Mouse (Mus musculus) limb, embryonic 11.5 days (tissue): ENCODE data around the gene 2900026A02Rik. TPM values are rescaled to one million over a fixed set of nuclear protein-coding genes. Genes with fewer than 3 reads are reported as not detected.
A peak's percentile ranks its signal among the peaks of the same experiment; 100 is the strongest.

Experiments
- ATAC-seq: fragments of 200-750 bp; cut with Nextera tagmentation; 2 replicates; pipeline ENCODE4 v1.8.0; 2017; ENCODE audit warnings: low read depth; ENCODE audit not compliant: insufficient number of reproducible peaks, low FRiP score, low TSS enrichment
- DNase-seq: peaks from one replicate; pipeline ENCODE4 v3.0.0-alpha.2; 2015; ENCODE audit warnings: low spot score
- H3K27ac ChIP-seq: fragments of 300-500 bp; sonication (generic); replicated peaks from 2 replicates; pipeline ENCODE4 v1.5.1; 2014; ENCODE audit warnings: low read depth, mild to moderate bottlenecking, low read length
- H3K27me3 ChIP-seq: fragments of 300-500 bp; sonication (generic); 2 replicates; pipeline ENCODE4 v1.6.1; 2014; ENCODE audit warnings: mild to moderate bottlenecking, low read length, mixed read lengths; ENCODE audit not compliant: control insufficient read depth, insufficient read depth
- H3K36me3 ChIP-seq: fragments of 300-500 bp; sonication (generic); 2 replicates; pipeline ENCODE4 v1.6.1; 2014; ENCODE audit warnings: mild to moderate bottlenecking, low read length, moderate library complexity, mixed read lengths; ENCODE audit not compliant: control insufficient read depth, insufficient read depth
- H3K4me1 ChIP-seq: fragments of 300-500 bp; sonication (generic); 2 replicates; pipeline ENCODE4 v1.6.1; 2014; ENCODE audit warnings: low read length, mixed read lengths; ENCODE audit not compliant: control insufficient read depth, insufficient read depth
- H3K4me2 ChIP-seq: fragments of 300-500 bp; sonication (generic); 2 replicates; pipeline ENCODE4 v1.6.1; 2014; ENCODE audit warnings: low read depth, mild to moderate bottlenecking, moderate library complexity; ENCODE audit not compliant: severe bottlenecking
- H3K4me3 ChIP-seq: fragments of 300-500 bp; sonication (generic); 2 replicates; pipeline ENCODE4 v1.5.1; 2014; ENCODE audit warnings: low read depth, low read length
- H3K9ac ChIP-seq: fragments of 300-500 bp; sonication (generic); 2 replicates; pipeline ENCODE4 v1.6.1; 2014; ENCODE audit warnings: mild to moderate bottlenecking, low read length
- H3K9me3 ChIP-seq: fragments of 300-500 bp; sonication (generic); 2 replicates; pipeline ENCODE4 v1.6.1; 2016; ENCODE audit warnings: low read length; ENCODE audit not compliant: control insufficient read depth
- WGBS: fragments of 180-500 bp; shearing (Covaris S2); extraction: QIAGEN DNeasy Blood & Tissue Kit; methylation state at CpG from one replicate; pipeline ENCODE4 v1.1.7; 2014; 5-methylcytosine and 5-hydroxymethylcytosine counted together
- polyA plus RNA-seq: library from polyadenylated mRNA; unstranded; fragments of >200 nt; fragmentation: Nextera tagmentation; extraction: Ambion mirVana; gene quantifications from 2 replicates; pipeline ENCODE4 v1.2.1, GENCODE M21; 2014

The 2900026A02Rik gene
- polyA plus RNA-seq, 1 experiment from 2014 or later = 1.3 TPM

DNA sequence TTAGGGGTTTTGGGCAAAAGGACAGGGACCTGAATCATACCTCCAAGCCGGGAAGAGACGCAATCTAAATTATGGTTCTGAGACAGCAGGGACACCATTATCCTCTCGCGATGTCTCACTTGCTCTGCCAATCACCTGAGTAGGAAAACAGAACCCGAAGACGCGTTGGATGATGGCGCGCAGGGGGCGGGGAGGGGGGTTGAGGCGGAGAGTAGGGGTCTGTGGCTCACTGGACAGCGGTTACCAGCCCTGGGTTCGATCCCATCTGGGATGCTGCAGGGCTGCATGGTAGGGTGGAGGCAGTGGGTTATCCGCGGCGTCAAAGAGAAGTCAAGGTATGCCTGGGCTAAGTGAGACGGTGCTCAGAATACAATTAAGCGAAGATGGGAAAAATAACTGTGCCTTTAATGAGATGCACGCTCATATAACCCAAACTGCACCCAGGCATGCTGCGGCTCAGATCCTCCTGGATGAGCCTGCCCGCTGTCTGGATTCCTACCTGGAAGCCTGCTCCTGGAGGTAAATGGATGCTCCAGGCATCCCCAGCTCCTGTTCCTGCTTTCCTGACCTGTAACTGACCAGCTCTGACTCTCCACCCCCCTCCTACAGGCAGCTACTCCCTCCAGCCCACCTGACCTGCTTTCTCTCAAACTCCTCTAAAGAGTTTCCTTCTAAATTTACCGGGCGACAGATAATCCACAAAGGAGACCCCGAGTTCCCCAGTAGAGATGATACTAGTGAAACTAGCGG lies 4.8 kb upstream of the 2900026A02Rik start:
- peak; percentile 52; the same call in 1 of the 2 replicates for ATAC-seq
- peaks cover 10% of the 10 kb centered on the region; the same call in 1 of the 2 replicates for H3K4me1 ChIP-seq
- H3K9me3 ChIP-seq = no peaks in the 10 kb centered on the region
- no peaks in the 10 kb centered on the region for H3K36me3 ChIP-seq
- no peak overlapping the region for H3K4me3 ChIP-seq
- WGBS = 17% methylated on average over 25 of the region's 25 CpGs
- no peak for DNase-seq
- no peak overlapping the region for H3K27ac ChIP-seq
- H3K4me2 ChIP-seq = peak overlapping the region; percentile 21
- peaks cover 4% of the 10 kb centered on the region for H3K27me3 ChIP-seq
- no peak overlapping the region; the same call in 1 of the 2 replicates for H3K9ac ChIP-seq

DNA sequence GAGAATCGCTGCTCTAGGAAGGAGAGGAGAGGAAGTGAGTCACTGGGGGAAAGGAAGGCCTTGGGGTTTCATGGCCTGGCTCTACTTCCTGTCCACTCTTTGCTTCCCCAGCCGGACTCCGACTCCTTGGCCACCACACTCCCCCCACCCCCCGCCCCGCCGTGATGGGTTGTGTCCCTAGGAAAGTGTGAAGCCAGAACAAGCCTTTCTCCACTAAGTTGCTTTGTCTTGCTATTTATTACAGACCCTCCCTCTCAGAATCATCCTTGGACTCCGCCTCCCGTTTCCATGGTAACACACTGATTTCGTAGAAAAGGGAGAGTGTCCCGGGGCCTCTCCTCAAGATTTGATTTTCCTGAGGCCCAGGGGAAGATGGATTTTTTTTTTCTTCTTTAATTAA lies 4.2 kb upstream of the 2900026A02Rik start:
- H3K4me3 ChIP-seq = no peak overlapping the region
- peak overlapping the region; percentile 10; the same call in 1 of the 2 replicates for H3K4me2 ChIP-seq
- DNase-seq = peak; percentile 48

DNA sequence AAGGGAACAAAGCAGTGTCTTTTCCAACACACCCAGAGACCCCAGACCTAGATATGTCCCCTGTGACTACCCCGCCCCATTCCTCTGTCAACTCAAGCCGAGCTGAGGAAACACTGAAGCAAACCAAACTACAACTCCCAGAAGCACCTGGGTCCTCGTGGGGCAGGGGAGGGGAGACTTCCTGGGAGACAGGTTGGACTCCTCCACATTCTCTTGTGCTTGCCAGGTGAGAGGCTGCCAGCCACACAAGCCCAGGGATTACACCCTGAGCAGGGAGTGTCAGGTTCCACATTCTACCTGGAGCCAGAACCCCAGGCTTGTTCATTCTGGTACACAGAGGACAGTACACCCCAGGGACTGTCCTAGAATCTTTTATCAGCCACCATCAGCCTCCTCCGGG lies 2.9 kb upstream of the 2900026A02Rik start:
- no peak overlapping the region for H3K9ac ChIP-seq
- H3K27me3 ChIP-seq = peaks cover 9% of the 10 kb centered on the region
- no peaks in the 10 kb centered on the region for H3K36me3 ChIP-seq
- ATAC-seq (no peak), DNase-seq (no peak)
- no peaks in the 10 kb centered on the region for H3K9me3 ChIP-seq
- no peak overlapping the region for H3K4me2 ChIP-seq
- H3K4me1 ChIP-seq = peaks cover 13% of the 10 kb centered on the region; the same call in 1 of the 2 replicates
- no peak overlapping the region for H3K27ac ChIP-seq
- 57% methylated on average over 4 of the region's 4 CpGs for WGBS
- no peak overlapping the region for H3K4me3 ChIP-seq

More for the DNA sequence above, 4.2 kb upstream of the 2900026A02Rik start:
- WGBS = 20% methylated on average over 10 of the region's 10 CpGs
- Histone ChIP-seq H3K9me3 (no peaks in the 10 kb centered on the region), H3K27me3 (peaks cover 9% of the 10 kb centered on the region), H3K36me3 (no peaks in the 10 kb centered on the region), H3K27ac (no peak overlapping the region), H3K4me1 (peaks cover 13% of the 10 kb centered on the region; the same call in 1 of the 2 replicates), H3K9ac (no peak overlapping the region)
- no peak for ATAC-seq

- H3K36me3 ChIP-seq = no peaks in the 10 kb centered on the region
- H3K4me1 ChIP-seq = peaks cover 7% of the 10 kb centered on the region; the same call in 1 of the 2 replicates
- H3K9ac ChIP-seq = peak overlapping the region; percentile 34; the same call in 1 of the 2 replicates
- 2% methylated on average over 63 of the region's 64 CpGs for WGBS
- peaks cover 9% of the 10 kb centered on the region for H3K27me3 ChIP-seq
- ATAC-seq (peak; percentile 40; the same call in 1 of the 2 replicates), DNase-seq (peak; percentile 50)
- peak overlapping the region; percentile 56 for H3K4me3 ChIP-seq
- H3K4me2 ChIP-seq = peak overlapping the region; percentile 96
- no peaks in the 10 kb centered on the region for H3K9me3 ChIP-seq
- H3K27ac ChIP-seq = no peak overlapping the region; the same call in 1 of the 2 replicates
These were observed 471 bp downstream of the 2900026A02Rik start for GRCm38 (mm10) chr5:113220383-113221146.

DNA sequence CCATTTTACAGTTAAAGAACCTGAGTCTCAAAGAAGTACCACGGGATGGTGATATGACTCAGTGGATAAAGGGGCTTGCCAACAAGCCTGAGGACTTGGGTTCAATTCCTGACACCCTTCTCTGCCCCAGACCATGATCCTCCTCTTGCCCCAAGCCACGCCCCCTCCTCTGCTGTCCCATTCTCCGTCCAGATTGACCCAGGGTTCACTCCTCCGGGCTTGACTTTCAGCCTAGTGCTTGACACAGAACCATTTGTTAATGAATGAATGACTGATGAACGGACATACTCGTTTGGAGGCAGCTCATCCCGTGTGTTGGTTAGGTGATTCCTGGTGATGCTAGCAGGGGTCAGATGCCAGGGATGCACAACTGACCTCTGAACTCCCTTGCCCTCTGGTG lies 1.2 kb downstream of the 2900026A02Rik start:
- Histone ChIP-seq H3K4me2 (peak overlapping the region; percentile 96; the same call in 1 of the 2 replicates), H3K9ac (no peak overlapping the region), H3K9me3 (no peaks in the 10 kb centered on the region), H3K27me3 (peaks cover 9% of the 10 kb centered on the region), H3K36me3 (no peaks in the 10 kb centered on the region), H3K4me3 (no peak overlapping the region), H3K27ac (no peak overlapping the region), H3K4me1 (0 out of 2 replicates have a peak, but pooled peaks cover 3% of the 10 kb centered on the region)
- DNase-seq (no peak), ATAC-seq (no peak)
- 68% methylated on average over 7 of the region's 7 CpGs for WGBS

DNA sequence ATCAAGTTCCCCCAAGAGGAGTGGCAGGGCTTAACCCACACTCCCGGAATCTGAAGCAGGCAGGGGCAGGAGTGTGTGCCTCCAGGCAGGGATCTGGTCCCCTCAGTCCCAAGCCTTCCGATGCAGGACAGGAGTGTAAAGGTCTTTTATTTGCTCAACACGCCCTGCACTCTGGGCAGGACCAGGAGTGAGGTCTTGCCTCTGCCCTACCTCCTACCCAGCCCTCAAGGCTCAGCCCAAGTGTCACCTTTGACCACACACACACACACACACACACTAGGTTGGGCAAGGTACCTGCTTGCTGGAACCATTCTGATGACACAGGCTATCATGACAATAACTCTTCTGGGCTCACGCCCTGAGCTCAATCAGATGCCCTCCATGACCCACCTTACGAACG lies 1.6 kb downstream of the 2900026A02Rik start:
- no peak overlapping the region for H3K4me3 ChIP-seq
- H3K27ac ChIP-seq = no peak overlapping the region
- no peak overlapping the region for H3K9ac ChIP-seq
- 78% methylated on average over 6 of the region's 6 CpGs for WGBS
- DNase-seq = no peak
- 0 out of 2 replicates have a peak, but pooled peaks cover 3% of the 10 kb centered on the region for H3K4me1 ChIP-seq
- no peak overlapping the region for H3K4me2 ChIP-seq
- H3K36me3 ChIP-seq = no peaks in the 10 kb centered on the region
- peaks cover 9% of the 10 kb centered on the region for H3K27me3 ChIP-seq
- H3K9me3 ChIP-seq = no peaks in the 10 kb centered on the region
- ATAC-seq = no peak

DNA sequence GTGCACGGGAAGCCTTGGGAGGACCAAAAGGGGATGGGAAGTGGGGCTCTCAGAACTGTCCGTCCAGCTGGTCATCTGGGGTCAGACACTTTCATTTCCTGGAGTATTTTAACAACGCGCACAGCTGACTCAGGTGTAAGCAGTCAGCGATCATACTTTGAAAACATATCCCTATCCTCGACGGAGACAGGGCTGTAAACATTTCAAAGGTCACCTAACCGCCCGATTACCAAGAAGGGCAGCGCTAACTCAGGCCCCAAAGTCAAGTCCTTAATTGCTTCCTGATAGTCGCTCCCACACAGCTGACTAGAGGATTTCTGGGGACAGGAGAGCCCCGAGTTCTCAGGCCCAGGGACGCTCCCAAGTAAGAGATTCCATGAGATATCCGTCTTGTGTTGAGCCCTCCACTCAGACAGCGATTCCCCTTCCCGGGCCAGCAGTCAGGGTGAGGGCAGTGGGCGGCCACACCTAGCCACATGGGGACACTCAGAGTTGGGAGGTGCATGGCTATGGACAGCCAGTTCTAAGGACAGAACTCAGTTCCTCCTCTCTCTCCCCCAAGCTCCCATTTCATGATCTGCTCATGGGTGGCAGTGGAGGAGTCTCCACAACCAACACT lies 2.3 kb downstream of the 2900026A02Rik start:
- WGBS = 71% methylated on average over 17 of the region's 17 CpGs
- ATAC-seq = no peak

DNA sequence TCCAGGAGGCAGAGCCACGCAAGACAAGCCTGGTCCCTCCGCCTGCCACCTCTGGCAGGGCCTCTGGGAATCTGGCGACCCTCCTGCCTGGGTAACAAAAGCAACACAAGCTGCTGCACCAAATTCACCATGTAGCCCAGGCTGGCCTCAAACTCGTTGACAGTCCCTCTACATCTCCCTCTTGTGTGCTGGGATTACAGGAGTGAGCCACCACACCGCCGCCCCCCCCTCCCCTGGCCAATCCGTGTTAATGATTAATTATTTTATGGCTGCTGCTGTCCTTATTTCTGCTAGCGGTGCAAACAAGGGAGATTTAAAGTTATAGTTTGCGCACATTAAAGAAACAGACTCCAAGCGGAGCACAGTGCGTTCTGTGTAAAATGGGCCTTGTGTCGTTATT lies 4.0 kb downstream of the 2900026A02Rik start:
- no peak overlapping the region for H3K9ac ChIP-seq
- H3K36me3 ChIP-seq = no peaks in the 10 kb centered on the region
- H3K27ac ChIP-seq = no peak overlapping the region
- 0 out of 2 replicates have a peak, but pooled peaks cover 3% of the 10 kb centered on the region for H3K4me1 ChIP-seq
- H3K27me3 ChIP-seq = peaks cover 9% of the 10 kb centered on the region
- WGBS = 72% methylated on average over 12 of the region's 12 CpGs
- DNase-seq = no peak
- no peaks in the 10 kb centered on the region for H3K9me3 ChIP-seq
- H3K4me3 ChIP-seq = no peak overlapping the region
- H3K4me2 ChIP-seq = no peak overlapping the region
- no peak for ATAC-seq

More for the DNA sequence above, 2.3 kb downstream of the 2900026A02Rik start:
- H3K9me3 ChIP-seq = no peaks in the 10 kb centered on the region
- no peak overlapping the region for H3K27ac ChIP-seq
- no peaks in the 10 kb centered on the region for H3K36me3 ChIP-seq
- DNase-seq = no peak
- peaks cover 9% of the 10 kb centered on the region for H3K27me3 ChIP-seq
- H3K9ac ChIP-seq = no peak overlapping the region
- H3K4me1 ChIP-seq = 0 out of 2 replicates have a peak, but pooled peaks cover 3% of the 10 kb centered on the region
- H3K4me3 ChIP-seq = no peak overlapping the region
- no peak overlapping the region for H3K4me2 ChIP-seq
